Comparison of ENCODE assay signal across 19 mouse cellular contexts in the genomic region with DNA sequence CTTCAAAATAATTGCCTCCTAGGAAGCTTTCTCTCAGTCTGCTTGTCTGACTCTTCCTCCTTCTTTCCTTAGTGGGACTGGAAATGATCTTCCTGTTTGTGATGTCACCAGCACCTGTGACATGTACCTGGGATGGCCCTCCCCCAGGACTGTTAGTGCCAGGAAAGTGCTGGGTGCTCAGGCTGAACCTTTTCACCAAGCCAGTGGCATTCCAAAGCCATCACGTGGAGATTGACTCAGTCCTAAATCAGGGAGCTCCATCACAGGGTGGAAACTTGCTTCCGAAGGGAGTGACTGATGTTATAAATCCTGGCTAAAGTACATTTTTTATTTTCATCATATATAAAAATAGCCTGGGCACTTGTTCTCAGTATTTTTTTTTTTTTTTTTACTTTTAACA.
DNase-seq lines count a peak whose midpoint lies in the region; ATAC-seq and TF ChIP-seq lines count a peak whose summit lies in the region.
"Had no signal": no experiment of that assay in that cellular context is flagged by ENCODE, and none has a peak within 500 bp of the region (broad histone marks: within the 10 kb centered on the region; RNA-seq: fewer than 3 reads in every experiment).

No protein-coding gene starts in this region.

- H3K4me2 ChIP-seq in kidney, embryonic 16.5 days (replicated peaks; ENCODE audit: low read depth, low read length) = no peak overlapping the region
- H3K4me2 ChIP-seq: embryonic facial prominence, embryonic 12.5 days; hindbrain, embryonic 13.5 days had no signal

- peak; percentile 3 for DNase-seq in kidney, adult 9 months
- DNase-seq in 3T3-L1 (ENCODE audit: low read depth, low spot score) = peak; percentile 92
- no peak for DNase-seq in heart, postnatal 10 days
- DNase-seq: adrenal gland, adult 8-10 months; adrenal gland, postnatal 36 days; B cell, adult 2 months; cerebellum, adult 8-10 months; cerebellum, postnatal 25 days; heart, adult 18-20 months; heart, postnatal 14 days had no signal

- H3K4me1 ChIP-seq in kidney, embryonic 16.5 days (ENCODE audit: insufficient read depth, low read length) = no peaks in the 10 kb centered on the region
- H3K4me1 ChIP-seq in embryonic fibroblast, embryonic 13.5 days (ENCODE audit: control insufficient read depth, insufficient read depth, low read length) = peaks cover 13% of the 10 kb centered on the region
- H3K4me1 ChIP-seq: embryonic facial prominence, embryonic 12.5 days; heart, embryonic 10.5 days; hindbrain, embryonic 13.5 days had no signal

- no peaks in the 10 kb centered on the region for H3K36me3 ChIP-seq in kidney, embryonic 16.5 days (ENCODE audit: insufficient read depth, low read length)
- H3K36me3 ChIP-seq in C2C12 (ENCODE audit: control insufficient read depth, insufficient read depth) = no peaks in the 10 kb centered on the region
- H3K36me3 ChIP-seq: embryonic facial prominence, embryonic 12.5 days; heart, embryonic 10.5 days; hindbrain, embryonic 13.5 days had no signal

- no peak for ATAC-seq in kidney, embryonic 16.5 days (ENCODE audit: low FRiP score, low TSS enrichment)
- no peak for ATAC-seq in erythroid progenitor cell, adult 5-6 weeks (replicated peaks; ENCODE audit: low FRiP score, poor library complexity, severe bottlenecking)
- ATAC-seq: forebrain, embryonic 14.5 days; hindbrain, postnatal 0 days had no signal

- no peaks in the 10 kb centered on the region for H3K9me3 ChIP-seq in kidney, embryonic 16.5 days (ENCODE audit: low read length)
- H3K9me3 ChIP-seq: embryonic facial prominence, embryonic 12.5 days; heart, embryonic 10.5 days; hindbrain, embryonic 13.5 days had no signal

- no peaks in the 10 kb centered on the region for H3K79me2 ChIP-seq in C2C12 (ENCODE audit: control insufficient read depth, insufficient read depth)

- 30% methylated on average over 2 of the region's 2 CpGs for WGBS in kidney, embryonic 16.5 days

- TF ChIP-seq POLR2A in embryonic fibroblast, embryonic 13.5 days (IDR thresholded peaks at IDR 0.05; ENCODE audit: low read depth, low read length) = no peak

- no peak overlapping the region for H3K9ac ChIP-seq in kidney, embryonic 16.5 days (replicated peaks; ENCODE audit: low read length)
- H3K9ac ChIP-seq: embryonic facial prominence, embryonic 12.5 days; hindbrain, embryonic 13.5 days had no signal

- TF ChIP-seq CTCF in C2C12 (IDR thresholded peaks at IDR 0.05; ENCODE audit: control insufficient read depth, insufficient read depth, insufficient read length) = no peak
- TF ChIP-seq CTCF in embryonic fibroblast, embryonic 13.5 days (IDR thresholded peaks at IDR 0.05; ENCODE audit: borderline replicate concordance, insufficient read depth, low read length) = no peak

- H3ac ChIP-seq in C2C12 (ENCODE audit: control insufficient read depth, insufficient read length, low read depth) = no peak overlapping the region

- intact Hi-C loops in heart, postnatal 10 days (cut with DNase I) = no loop called here

- H3K4me3 ChIP-seq in kidney, embryonic 16.5 days (ENCODE audit: low read length) = no peak overlapping the region
- no peak overlapping the region for H3K4me3 ChIP-seq in C2C12 (ENCODE audit: insufficient read depth, poor library complexity, severe bottlenecking)
- no peak overlapping the region for H3K4me3 ChIP-seq in embryonic fibroblast, embryonic 13.5 days (ENCODE audit: insufficient read depth, low read length)
- H3K4me3 ChIP-seq: embryonic facial prominence, embryonic 12.5 days; heart, embryonic 10.5 days; hindbrain, embryonic 13.5 days had no signal

- no peaks in the 10 kb centered on the region for H3K79me3 ChIP-seq in C2C12 (ENCODE audit: low read depth)

- no peaks in the 10 kb centered on the region for H3K27me3 ChIP-seq in kidney, embryonic 16.5 days (ENCODE audit: insufficient read depth, low read length)
- no peaks in the 10 kb centered on the region for H3K27me3 ChIP-seq in C2C12 (ENCODE audit: control insufficient read depth, insufficient read depth, insufficient read length)
- H3K27me3 ChIP-seq: embryonic facial prominence, embryonic 12.5 days; hindbrain, embryonic 13.5 days had no signal

- H3K27ac ChIP-seq in kidney, embryonic 16.5 days (ENCODE audit: low read length) = no peak overlapping the region
- peak overlapping the region; percentile 58 for H3K27ac ChIP-seq in embryonic fibroblast, embryonic 13.5 days (ENCODE audit: insufficient read depth, low read length)
- H3K27ac ChIP-seq: embryonic facial prominence, embryonic 12.5 days; heart, embryonic 10.5 days; hindbrain, embryonic 13.5 days; hindbrain, postnatal 0 days had no signal

TF ChIP-seq in C2C12, 6 proteins besides CTCF, POLR2A, EP300 and RAD21:
- TF ChIP-seq MYOD1 (IDR thresholded peaks at IDR 0.05; ENCODE audit: control insufficient read depth, insufficient read length, low read depth) (peak; percentile 36), USF1 (IDR thresholded peaks at IDR 0.05; ENCODE audit: low read depth) (peak; percentile 95), FOSL1 (IDR thresholded peaks at IDR 0.05; ENCODE audit: insufficient read depth, low read length, poor library complexity, severe bottlenecking) (peak; percentile 27), MYOG (IDR thresholded peaks at IDR 0.05; ENCODE audit: control insufficient read depth, extremely low read depth, insufficient read length) (no peak), CEBPB (IDR thresholded peaks at IDR 0.05; ENCODE audit: low read depth) (no peak), MAX (IDR thresholded peaks at IDR 0.05) (peak; percentile 78)
TF ChIP-seq in C2C12: peak in this region for 4.

Comparison
In these comparisons a context has a peak if more than half of its experiments do, and no peak if none do; other contexts are left out.
1. DNase-seq: peak in kidney, adult 9 months (single experiment) and 3T3-L1 (single experiment); none in heart, postnatal 10 days (0 of 2).